Mouse (Mus musculus) hindbrain, embryonic 13.5 days (tissue): ENCODE results near the gene Gm43951. TPM values are rescaled to one million over a fixed set of nuclear protein-coding genes. Genes with fewer than 3 reads are reported as not detected.

Source experiments
- ATAC-seq: fragments of 200-750 bp; cut with Nextera tagmentation; 2 replicates; pipeline ENCODE4 v1.8.0; 2017; ENCODE audit warnings: moderate TSS enrichment; ENCODE audit not compliant: low FRiP score
- H3K27ac ChIP-seq: fragments of 300-500 bp; sonication (generic); 2 replicates; pipeline ENCODE4 v1.5.1; 2015; ENCODE audit warnings: inconsistent platforms, mild to moderate bottlenecking, moderate library complexity
- H3K27me3 ChIP-seq: fragments of 300-500 bp; sonication (generic); 2 replicates; pipeline ENCODE4 v1.6.1; 2015; ENCODE audit warnings: mild to moderate bottlenecking, inconsistent platforms
- H3K36me3 ChIP-seq: fragments of 300-500 bp; sonication (generic); 2 replicates; pipeline ENCODE4 v1.6.1; 2015; ENCODE audit warnings: mild to moderate bottlenecking, inconsistent platforms
- H3K4me1 ChIP-seq: fragments of 300-500 bp; sonication (generic); replicated peaks from 2 replicates; pipeline ENCODE4 v1.6.1; 2015; ENCODE audit warnings: inconsistent platforms
- H3K4me2 ChIP-seq: fragments of 300-500 bp; sonication (generic); 2 replicates; pipeline ENCODE4 v1.6.1; 2015; ENCODE audit warnings: inconsistent platforms, mild to moderate bottlenecking, moderate library complexity
- H3K4me3 ChIP-seq: fragments of 300-500 bp; sonication (generic); 2 replicates; pipeline ENCODE4 v1.5.1; 2015; ENCODE audit warnings: mild to moderate bottlenecking, inconsistent platforms
- H3K9ac ChIP-seq: fragments of 300-500 bp; sonication (generic); 2 replicates; pipeline ENCODE4 v1.6.1; 2015; ENCODE audit warnings: mild to moderate bottlenecking, inconsistent platforms
- H3K9me3 ChIP-seq: fragments of 300-500 bp; sonication (generic); 2 replicates; pipeline ENCODE4 v1.6.1; 2016; ENCODE audit warnings: inconsistent platforms
- WGBS: fragments of 180-500 bp; shearing (Covaris S2); methylation state at CpG from one replicate; pipeline ENCODE4 v1.1.7; 2015; 5-methylcytosine and 5-hydroxymethylcytosine counted together
- polyA plus RNA-seq: library from polyadenylated mRNA; unstranded; fragments of >200 nt; fragmentation: Nextera tagmentation; extraction: Ambion mirVana; gene quantifications from 2 replicates; pipeline ENCODE4 v1.2.1, GENCODE M21; 2015

The Gm43951 gene
- polyA plus RNA-seq, 1 experiment from 2014 or later = 1.3 TPM

DNA sequence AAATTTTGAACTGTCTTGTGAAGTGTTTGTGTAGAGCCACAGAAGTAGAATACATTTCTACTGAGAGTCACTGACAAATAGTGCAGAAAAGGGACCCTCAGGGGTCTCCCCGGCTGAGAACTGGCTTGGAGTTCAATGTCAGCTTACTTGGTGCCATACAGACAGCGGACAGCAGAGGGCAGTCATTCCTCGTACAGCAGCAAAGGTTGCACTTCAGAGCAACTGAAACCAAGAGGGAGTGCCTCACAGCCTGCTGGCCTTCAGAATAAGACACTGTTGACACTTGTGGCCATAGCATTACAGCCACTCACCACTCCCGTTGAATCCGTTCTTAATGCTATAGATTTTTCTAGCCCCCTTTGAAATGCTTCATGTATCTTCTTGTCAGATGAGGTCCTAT, 18.2 kb upstream of the Gm43951 start:
- 0 out of 2 replicates have a peak, but pooled peaks cover 4% of the 10 kb centered on the region for H3K27me3 ChIP-seq
- no peaks in the 10 kb centered on the region for H3K9me3 ChIP-seq
- H3K4me2 ChIP-seq = no peak overlapping the region
- WGBS = 21% methylated on average over 5 of the region's 5 CpGs
- no peaks in the 10 kb centered on the region for H3K36me3 ChIP-seq
- no peak overlapping the region for H3K9ac ChIP-seq
- ATAC-seq = no peak
- H3K4me1 ChIP-seq = peaks cover 16% of the 10 kb centered on the region
- H3K27ac ChIP-seq = no peak overlapping the region
- H3K4me3 ChIP-seq = no peak overlapping the region

DNA sequence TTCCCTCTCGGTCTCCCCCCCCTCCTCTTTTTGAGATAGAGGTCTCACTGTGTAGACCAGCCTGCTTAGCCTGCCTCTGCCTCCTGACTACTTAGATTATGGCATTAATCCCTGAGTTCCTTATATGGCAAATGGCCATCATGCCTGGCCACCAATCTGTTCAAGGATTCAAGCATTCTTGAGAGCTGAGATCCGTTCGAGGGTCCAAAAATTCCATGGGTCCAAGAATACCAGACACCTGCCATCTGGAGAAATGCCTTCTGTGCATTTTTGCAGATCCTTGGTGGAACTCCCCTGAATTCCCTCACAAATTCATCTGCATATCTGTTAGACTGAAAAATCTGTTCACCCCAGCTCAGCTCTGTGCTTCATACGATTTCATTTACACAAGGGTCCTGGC, 16.8 kb upstream of the Gm43951 start:
- Histone ChIP-seq H3K4me1 (peaks cover 16% of the 10 kb centered on the region), H3K27ac (no peak overlapping the region), H3K4me2 (no peak overlapping the region), H3K9me3 (no peaks in the 10 kb centered on the region), H3K36me3 (peaks cover 5% of the 10 kb centered on the region; the same call in 1 of the 2 replicates), H3K4me3 (no peak overlapping the region), H3K27me3 (0 out of 2 replicates have a peak, but pooled peaks cover 1% of the 10 kb centered on the region), H3K9ac (no peak overlapping the region)
- ATAC-seq = no peak
- WGBS = 82% methylated on average over 4 of the region's 4 CpGs

DNA sequence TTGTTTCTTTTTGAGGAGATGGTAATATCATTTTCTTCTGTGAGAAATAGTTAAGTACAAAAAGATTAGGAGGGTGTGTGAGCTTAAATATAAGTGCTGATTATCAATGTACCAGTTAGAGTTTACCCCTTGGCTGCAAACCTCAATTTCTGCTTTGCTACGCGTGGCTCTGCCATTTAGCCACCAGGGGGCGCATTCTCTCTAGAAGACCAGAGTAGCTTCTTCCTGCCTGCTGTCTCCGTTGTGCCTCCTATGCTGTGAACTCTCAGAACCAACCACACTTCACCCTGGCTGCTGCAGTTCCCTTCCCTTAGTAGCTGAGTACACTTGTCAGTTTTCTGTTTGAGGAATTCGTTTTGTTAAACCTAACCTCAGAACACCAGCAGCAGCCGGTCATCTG, 14.6 kb upstream of the Gm43951 start:
- Histone ChIP-seq H3K27me3 (no peaks in the 10 kb centered on the region), H3K9me3 (no peaks in the 10 kb centered on the region), H3K9ac (no peak overlapping the region), H3K4me1 (peaks cover 19% of the 10 kb centered on the region), H3K36me3 (peaks cover 5% of the 10 kb centered on the region; the same call in 1 of the 2 replicates), H3K27ac (no peak overlapping the region), H3K4me3 (no peak overlapping the region), H3K4me2 (no peak overlapping the region)
- WGBS = 15% methylated on average over 6 of the region's 6 CpGs
- no peak for ATAC-seq

DNA sequence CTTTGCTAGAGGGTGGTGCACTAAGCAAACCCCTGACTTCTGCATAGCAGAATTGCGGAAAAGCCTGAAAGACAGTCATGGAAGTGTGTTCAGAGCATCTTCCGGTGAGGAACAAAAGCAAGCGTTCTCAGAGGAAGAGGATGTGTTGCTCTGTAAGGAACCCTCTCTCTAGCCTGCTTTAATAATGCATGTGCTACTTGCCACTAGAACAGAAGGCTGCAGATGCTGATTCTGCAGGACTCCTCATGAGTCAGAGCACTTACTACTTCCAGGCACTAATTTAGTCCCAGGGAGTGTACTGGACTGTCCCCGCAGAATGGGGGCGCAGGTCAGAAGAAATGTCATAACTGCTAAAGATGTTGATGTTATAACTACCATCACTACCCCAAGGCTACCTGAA, 10.5 kb upstream of the Gm43951 start:
- Histone ChIP-seq H3K36me3 (peaks cover 9% of the 10 kb centered on the region), H3K4me2 (peak overlapping the region; percentile 91), H3K4me1 (peaks cover 29% of the 10 kb centered on the region), H3K27me3 (no peaks in the 10 kb centered on the region), H3K9me3 (no peaks in the 10 kb centered on the region), H3K9ac (0 out of 2 replicates have a peak overlapping the region, but pooled peaks have one; percentile 14), H3K4me3 (no peak overlapping the region), H3K27ac (no peak overlapping the region)
- no peak for ATAC-seq
- WGBS = 88% methylated on average over 5 of the region's 5 CpGs

DNA sequence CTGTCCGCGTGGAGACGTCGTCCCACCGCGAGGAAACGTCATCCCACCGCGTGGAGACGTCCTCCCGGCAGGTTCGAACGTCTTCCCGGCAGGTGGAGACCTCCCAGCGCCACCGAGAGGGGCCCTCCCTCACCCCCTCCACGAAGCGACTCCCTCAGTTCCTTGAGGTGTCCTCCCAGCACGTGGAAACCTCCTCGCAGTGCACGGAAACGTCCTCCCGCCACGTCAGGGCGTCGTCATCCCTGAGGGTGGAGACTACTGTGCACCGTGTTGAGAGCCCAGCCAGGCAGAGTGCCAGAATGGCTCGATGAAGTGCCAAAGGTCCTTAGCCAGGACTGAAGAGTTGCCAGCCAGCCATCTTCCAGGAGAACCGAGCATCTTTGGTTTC, 8.8 kb upstream of the Gm43951 start, which contains the start of gene Med31:
TSS of gene Med31 (minus strand) at position 183 of the 388 bp plus-strand sequence.
- Histone ChIP-seq H3K27me3 (no peaks in the 10 kb centered on the region), H3K36me3 (peaks cover 24% of the 10 kb centered on the region), H3K4me2 (peak within 1 kb of the TSS; percentile 91), H3K9ac (peak within 1 kb of the TSS; percentile 85), H3K4me1 (peaks cover 29% of the 10 kb centered on the region), H3K9me3 (no peaks in the 10 kb centered on the region), H3K27ac (peak within 1 kb of the TSS; percentile 89), H3K4me3 (peak within 1 kb of the TSS; percentile 82)
- WGBS = 2% methylated on average over 29 of the region's 29 CpGs
- ATAC-seq = peak; percentile 91

DNA sequence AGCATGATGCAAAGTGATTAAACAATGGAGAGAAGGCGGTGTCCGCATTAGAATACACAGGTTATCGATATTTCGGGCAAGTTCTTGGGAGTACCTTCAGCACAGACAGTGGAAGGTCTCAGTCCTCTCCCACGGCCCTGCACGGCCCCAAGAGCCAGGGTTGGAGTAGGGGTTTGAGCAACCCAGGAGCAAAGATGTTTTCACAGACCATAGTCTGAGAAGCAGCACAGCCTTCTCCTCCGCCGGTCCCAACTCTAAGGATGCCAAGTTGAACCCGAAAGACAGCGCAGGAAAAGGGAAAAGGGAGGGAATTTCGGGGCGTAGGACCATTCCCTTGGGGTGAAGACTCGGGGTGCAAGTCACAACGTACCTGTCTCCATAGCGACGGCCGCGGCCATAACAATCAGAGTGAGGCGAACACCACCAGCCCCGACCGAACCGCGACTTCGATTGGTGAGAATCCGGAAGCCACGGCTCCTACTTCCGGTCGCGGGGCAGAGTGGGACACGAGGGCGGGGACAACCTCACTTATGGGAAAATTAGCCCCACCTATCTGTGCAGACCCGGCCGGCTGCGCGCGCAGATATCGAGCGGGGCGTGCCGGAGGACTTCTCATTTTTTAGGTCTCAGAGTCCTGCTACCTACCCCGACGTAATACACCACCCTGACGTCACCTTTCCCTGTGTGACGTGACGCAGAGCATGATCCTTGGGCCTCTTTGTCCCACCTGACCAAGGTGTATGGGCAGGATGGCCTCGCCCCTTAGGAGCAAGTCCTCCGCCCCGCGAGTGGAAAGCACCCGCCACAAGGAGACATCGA, 8.2 kb upstream of the Gm43951 start:
- Histone ChIP-seq H3K36me3 (peaks cover 30% of the 10 kb centered on the region), H3K27ac (peak overlapping the region; percentile 89), H3K4me3 (peak overlapping the region; percentile 82), H3K27me3 (no peaks in the 10 kb centered on the region), H3K4me2 (peak overlapping the region; percentile 91), H3K9me3 (no peaks in the 10 kb centered on the region), H3K4me1 (peaks cover 29% of the 10 kb centered on the region), H3K9ac (peak overlapping the region; percentile 85)
- ATAC-seq = peak; percentile 96
- 1% methylated on average over 51 of the region's 51 CpGs for WGBS

DNA sequence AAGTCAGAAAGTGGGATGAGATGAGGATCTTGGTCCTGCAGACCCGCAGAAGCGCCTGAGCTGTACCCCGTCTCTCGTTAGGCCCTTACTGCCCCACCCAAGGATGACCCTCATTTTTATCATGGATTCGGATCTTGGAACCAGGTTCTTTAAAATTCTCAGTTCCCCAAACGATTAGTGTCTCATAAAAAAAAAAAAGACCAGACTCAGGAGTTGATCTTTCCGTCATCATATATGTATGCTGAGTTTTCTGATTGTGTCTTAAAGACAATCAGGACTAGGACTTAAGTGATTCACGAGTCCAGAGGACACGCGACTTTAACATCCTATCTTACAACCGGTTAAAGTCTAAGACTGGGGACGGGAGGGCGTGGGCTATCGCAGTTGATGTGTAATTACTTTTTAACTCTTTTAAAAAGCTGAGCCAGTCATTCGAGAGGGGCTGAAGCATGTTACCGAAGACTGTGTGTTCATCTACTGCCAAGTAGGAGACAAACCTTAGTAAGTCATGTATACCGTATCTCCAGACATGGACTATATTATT, 1.3 kb upstream of the Gm43951 start:
- no peaks in the 10 kb centered on the region for H3K27me3 ChIP-seq
- H3K27ac ChIP-seq = peak overlapping the region; percentile 90
- H3K4me2 ChIP-seq = peak overlapping the region; percentile 92
- no peaks in the 10 kb centered on the region for H3K9me3 ChIP-seq
- peaks cover 38% of the 10 kb centered on the region for H3K36me3 ChIP-seq
- no peak for ATAC-seq
- peak overlapping the region; percentile 88 for H3K4me3 ChIP-seq
- peak overlapping the region; percentile 90 for H3K9ac ChIP-seq
- WGBS = 25% methylated on average over 17 of the region's 17 CpGs
- H3K4me1 ChIP-seq = peaks cover 45% of the 10 kb centered on the region

DNA sequence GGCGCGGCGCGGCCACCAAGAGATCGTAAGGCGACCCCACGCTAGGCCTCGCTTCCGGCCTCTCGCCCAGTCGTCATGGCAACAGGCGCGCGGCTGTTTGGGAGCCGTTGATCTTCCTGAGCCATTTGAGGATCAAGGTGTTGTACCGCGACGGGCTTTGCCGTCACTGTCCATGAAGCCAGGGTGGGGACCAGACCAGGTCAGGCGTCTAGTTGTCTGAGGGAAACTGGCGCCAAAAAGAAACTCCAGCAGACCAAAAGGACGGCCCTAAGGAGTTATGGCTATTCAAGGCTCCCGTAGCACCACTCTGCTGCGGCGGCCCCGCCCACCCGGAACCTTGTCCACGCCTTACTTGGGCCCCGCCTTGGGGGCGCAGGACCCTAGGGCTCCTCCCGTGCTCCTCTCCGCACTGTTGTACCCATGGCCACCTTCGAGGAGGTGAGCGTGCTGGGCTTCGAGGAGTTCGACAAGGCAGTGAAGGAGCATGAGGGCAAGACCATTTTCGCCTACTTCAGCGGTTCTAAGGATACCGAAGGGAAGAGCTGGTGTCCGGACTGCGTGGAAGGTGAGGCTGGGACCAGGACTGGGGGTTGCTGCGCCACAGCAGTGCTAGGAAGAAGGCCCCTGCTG, 679 bp upstream of the Gm43951 start, which contains the start of the genes 4933427D14Rik and Txndc17:
TSS of gene 4933427D14Rik (minus strand) at position 256 of the 630 bp plus-strand sequence.
TSS of gene Txndc17 (plus strand) at position 344 of the 630 bp plus-strand sequence.
- H3K9me3 ChIP-seq = no peaks in the 10 kb centered on the region
- H3K4me1 ChIP-seq = peaks cover 44% of the 10 kb centered on the region
- peak within 1 kb of the TSS; percentile 92 for H3K4me2 ChIP-seq
- peak within 1 kb of the TSS; percentile 90 for H3K9ac ChIP-seq
- H3K27me3 ChIP-seq = no peaks in the 10 kb centered on the region
- peak within 1 kb of the TSS; percentile 90 for H3K27ac ChIP-seq
- WGBS = under 1% methylated on average over 42 of the region's 42 CpGs
- peaks cover 36% of the 10 kb centered on the region for H3K36me3 ChIP-seq
- H3K4me3 ChIP-seq = peak within 1 kb of the TSS; percentile 88
- peak; percentile 93 for ATAC-seq

DNA sequence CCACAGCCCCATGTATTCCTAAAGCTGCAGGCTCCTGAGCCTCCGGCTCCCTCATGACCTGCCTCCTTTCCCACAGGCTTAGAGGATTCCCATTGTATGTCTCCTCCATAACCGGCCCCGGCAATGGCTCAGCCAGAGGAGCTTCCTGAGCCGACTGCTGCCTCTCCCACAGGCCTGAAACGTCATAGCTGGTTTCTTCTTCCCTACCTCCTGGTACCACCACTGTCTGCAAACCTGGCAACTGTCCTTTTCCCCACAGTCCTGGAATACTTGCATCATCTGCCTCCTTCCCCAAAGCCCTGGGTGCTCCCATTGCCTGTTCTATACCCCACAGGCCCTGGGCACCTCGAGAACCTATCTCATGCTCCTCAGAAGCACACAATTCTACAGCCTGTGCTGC, 1.4 kb downstream of the Gm43951 start:
- no peaks in the 10 kb centered on the region for H3K27me3 ChIP-seq
- ATAC-seq = no peak
- H3K4me3 ChIP-seq = peak overlapping the region; percentile 88
- H3K36me3 ChIP-seq = peaks cover 27% of the 10 kb centered on the region
- no peak overlapping the region for H3K27ac ChIP-seq
- no peaks in the 10 kb centered on the region for H3K9me3 ChIP-seq
- peak overlapping the region; percentile 90 for H3K9ac ChIP-seq
- peak overlapping the region; percentile 92 for H3K4me2 ChIP-seq
- WGBS = 91% methylated on average over 6 of the region's 6 CpGs
- peaks cover 44% of the 10 kb centered on the region for H3K4me1 ChIP-seq

DNA sequence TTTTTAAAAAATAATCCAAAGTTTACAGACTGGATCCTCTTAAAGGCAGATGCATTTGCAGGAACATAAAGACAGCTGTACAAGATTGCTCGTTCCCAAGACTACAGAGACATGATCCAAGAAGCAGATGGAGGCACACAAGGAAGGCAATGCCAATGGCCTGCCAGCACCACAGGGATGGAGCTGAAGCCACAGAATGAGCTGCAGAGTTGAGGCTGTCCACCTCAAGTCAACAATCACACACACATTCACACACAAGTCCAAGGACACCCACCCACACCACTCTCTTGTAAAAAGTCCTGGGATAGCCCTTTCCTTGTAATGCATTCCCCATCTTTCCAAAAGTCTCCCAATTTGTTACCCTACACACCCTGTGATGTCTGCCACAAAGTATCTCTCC, 3.2 kb downstream of the Gm43951 start:
- Histone ChIP-seq H3K4me2 (no peak overlapping the region), H3K27me3 (no peaks in the 10 kb centered on the region), H3K36me3 (peaks cover 24% of the 10 kb centered on the region), H3K9ac (no peak overlapping the region), H3K27ac (no peak overlapping the region), H3K4me1 (peaks cover 39% of the 10 kb centered on the region), H3K4me3 (no peak overlapping the region), H3K9me3 (no peaks in the 10 kb centered on the region)
- 67% methylated on average over 1 of the region's 1 CpGs for WGBS
- no peak for ATAC-seq

DNA sequence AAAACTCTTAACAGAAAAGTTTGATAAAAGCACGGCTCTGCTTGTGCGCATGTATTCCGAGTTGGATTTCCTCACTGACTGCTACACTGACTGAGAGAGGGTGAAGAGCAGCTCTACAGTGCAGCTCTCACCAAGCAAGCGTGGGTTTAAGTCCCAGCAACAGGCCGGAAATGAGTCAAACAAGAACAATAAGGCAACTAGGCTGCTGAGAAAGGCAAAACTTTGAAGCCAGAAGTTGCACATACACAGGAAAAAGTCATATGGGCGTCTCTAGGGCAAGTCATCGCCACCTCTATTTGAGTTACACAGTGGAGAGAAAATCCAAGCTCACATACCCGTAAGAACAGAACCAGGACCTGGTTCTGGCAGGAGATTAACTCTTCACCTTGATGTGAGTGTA, 10.1 kb downstream of the Gm43951 start:
- H3K27ac ChIP-seq = no peak overlapping the region
- H3K27me3 ChIP-seq = no peaks in the 10 kb centered on the region
- no peak for ATAC-seq
- H3K36me3 ChIP-seq = peaks cover 47% of the 10 kb centered on the region
- no peaks in the 10 kb centered on the region for H3K4me1 ChIP-seq
- no peak overlapping the region for H3K4me2 ChIP-seq
- WGBS = 88% methylated on average over 8 of the region's 8 CpGs
- H3K9ac ChIP-seq = no peak overlapping the region
- no peak overlapping the region for H3K4me3 ChIP-seq
- H3K9me3 ChIP-seq = no peaks in the 10 kb centered on the region

DNA sequence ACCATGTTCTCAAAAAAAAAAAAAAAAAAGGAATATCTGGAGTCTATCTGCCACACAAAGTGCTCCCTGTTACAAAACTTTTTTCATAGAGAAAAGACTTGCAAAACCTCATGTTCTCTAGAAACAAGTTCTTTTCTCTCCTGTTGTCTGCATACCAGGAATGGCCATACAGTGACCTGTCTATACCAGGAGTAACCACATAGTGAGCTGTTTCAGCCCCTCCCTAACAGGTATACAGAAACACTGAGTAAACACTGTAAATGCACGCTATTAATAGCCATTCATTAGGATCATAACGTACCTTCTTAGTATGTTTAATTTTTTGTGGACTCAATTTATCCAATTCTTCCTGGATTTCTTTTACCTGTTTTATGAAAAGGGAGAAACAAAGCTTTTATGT, 12.4 kb downstream of the Gm43951 start:
- no peak for ATAC-seq
- H3K36me3 ChIP-seq = peaks cover 60% of the 10 kb centered on the region
- H3K9ac ChIP-seq = no peak overlapping the region
- H3K27ac ChIP-seq = no peak overlapping the region
- H3K4me2 ChIP-seq = no peak overlapping the region
- H3K9me3 ChIP-seq = no peaks in the 10 kb centered on the region
- no peaks in the 10 kb centered on the region for H3K4me1 ChIP-seq
- H3K27me3 ChIP-seq = no peaks in the 10 kb centered on the region
- H3K4me3 ChIP-seq = no peak overlapping the region
- WGBS = 96% methylated on average over 2 of the region's 2 CpGs
